Mouse (Mus musculus) left cerebral cortex, adult 9 months (tissue): Measurements from ENCODE around the gene Il17re.

Experiments used
- DNase-seq, 2 experiments: peaks; one replicate each; pipeline ENCODE4 v3.0.0; 2022; ENCODE audit warnings: low spot score in 2 of 2

Il17re gene

DNA sequence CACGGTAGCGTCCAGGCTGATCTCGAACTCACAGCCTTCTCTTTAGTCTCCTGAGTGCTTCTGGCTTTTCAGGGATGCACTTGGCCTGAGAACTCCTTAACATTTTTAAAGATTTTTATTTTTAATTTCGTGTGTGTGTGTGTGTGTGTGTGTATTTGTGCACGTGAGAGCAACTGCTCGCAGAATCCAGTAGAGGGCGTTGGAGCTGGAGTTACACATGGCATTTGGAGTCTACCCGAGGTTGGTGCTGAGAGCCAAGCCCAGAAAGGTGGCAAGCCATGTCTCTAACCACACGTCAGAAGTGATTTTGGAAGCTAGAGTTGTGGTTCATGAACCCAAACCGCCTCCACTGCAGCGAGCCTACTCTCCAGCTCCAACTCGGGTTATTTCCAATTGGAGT is 15.2 kb upstream of the Il17re start:
- no peak for DNase-seq

DNA sequence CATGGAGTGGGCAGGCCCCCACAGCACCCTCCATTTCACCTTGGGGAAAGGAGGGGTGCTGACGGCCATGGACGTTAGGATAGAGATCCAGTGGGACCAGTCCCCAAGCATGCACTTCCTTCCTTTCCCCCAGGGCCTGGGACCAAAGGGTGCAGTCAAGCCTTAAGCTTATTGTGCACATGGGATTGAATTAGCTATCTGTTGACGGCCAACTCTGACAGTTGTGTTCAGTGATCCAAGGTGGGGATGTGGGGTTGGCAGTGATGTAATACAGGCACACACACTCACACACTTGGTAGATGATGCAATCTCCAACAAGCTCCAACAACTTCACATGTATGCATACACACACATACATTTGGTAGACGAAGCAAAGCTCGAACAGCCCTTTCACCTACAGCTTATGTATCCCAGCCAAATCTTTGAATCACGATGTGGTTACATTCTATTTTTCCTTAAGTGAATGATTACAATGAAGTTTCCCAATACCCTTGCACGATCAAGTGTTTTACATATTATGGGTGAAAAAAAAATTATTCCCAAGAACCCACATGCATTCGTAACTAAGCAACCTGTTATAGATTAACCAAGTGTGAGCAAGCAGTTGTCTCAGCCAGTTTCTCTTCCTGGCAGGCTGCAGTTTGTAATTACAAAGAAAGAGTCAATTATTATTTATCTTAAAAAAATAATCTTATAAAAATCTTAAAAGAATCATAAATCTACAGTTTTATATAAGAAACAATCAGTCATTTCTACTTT is 13.9 kb upstream of the Il17re start:
- no peak for DNase-seq

DNA sequence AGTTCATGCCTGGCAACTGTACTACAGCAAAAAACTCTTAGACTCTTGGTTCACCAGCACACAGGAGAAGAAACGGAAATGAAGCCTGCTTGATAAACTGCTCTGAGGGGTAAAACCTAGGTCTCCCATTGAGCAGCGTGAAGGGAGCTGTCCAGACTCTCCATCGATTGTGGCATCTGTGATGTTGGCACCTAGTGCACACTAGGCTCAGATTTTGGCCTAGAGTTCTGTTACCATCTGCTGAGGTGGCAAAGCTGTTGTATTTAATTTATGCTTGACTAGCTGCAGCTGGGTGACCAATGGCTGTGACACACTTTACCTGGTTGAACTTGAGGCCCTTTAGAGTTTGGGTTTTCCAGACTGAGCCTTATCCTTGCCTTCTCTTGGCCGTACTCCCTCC is 10.6 kb upstream of the Il17re start:
- no peak for DNase-seq

DNA sequence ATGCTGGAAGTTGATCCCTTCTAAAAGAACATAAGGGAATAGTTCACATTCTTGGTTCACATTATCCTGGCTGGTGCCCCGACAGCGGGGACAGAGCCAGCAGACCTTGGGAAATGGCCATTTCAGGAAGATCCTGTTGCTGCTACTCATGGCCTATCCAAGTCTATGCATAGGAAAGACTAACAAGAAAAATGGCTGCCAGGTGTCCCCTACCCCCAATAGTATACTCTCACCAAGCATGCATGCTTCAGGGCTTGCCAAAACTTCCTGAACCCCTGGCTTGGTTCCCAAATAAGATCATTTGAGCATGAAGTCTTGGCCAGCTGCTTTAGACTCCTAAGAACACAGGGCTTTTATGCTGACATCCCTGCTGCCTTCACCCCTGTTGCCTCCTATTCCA is 6.4 kb upstream of the Il17re start:
- no peak for DNase-seq

DNA sequence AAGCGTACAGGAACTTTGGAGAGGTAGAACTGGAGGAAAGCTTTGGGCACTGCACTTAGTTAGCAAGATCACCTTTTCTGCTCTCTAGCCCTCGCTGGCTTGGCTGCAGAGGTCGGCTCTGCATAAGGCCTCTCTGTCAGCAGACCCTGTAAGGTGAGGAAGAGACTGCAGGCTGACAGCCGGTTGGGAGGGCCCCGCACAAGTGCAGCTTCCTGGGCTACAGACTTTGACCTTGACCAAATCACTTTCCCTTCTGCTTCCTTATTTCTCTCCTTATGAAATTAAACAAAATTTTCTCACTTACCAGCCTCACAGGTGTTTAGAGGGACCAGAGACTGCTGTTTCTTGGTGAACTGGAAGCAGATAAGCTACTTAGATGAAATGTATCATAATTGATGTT is 3.3 kb upstream of the Il17re start:
- DNase-seq, result no peak

DNA sequence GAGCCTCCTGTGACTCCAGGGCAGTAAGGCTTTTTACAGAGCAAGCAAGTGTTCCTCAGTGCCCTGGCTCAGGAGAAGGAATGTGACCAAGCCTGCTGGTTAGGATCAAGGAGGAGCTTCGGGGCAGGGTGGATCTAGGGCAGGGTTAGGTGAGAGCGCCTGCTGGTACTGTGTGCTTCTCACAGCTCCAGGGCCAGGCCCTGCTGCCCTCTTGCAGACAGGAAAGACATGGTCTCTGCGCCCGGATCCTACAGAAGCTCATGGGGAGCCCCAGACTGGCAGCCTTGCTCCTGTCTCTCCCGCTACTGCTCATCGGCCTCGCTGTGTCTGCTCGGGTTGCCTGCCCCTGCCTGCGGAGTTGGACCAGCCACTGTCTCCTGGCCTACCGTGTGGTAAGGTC is 351 bp downstream of the Il17re start:
- DNase-seq, result no peak

DNA sequence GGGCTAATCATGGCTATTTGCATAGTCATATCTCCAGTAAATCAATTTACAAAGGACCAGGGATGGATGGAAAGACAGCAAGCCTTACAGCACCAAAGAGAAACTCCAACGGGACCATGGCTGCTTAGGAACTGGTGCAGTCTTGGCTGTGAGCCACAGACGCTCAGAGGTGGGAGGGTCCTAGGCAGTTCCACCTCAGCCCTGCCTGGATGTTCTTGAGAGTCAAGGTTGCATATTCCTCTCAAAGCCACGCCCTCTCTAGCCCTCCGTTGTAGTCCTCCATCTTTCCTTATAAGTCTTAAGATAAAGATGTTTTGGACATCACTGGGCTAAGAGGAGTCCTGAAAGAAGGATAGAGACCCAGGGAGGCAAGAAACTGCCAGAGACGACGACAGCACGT is 5.8 kb downstream of the Il17re start:
- DNase-seq, result no peak

DNA sequence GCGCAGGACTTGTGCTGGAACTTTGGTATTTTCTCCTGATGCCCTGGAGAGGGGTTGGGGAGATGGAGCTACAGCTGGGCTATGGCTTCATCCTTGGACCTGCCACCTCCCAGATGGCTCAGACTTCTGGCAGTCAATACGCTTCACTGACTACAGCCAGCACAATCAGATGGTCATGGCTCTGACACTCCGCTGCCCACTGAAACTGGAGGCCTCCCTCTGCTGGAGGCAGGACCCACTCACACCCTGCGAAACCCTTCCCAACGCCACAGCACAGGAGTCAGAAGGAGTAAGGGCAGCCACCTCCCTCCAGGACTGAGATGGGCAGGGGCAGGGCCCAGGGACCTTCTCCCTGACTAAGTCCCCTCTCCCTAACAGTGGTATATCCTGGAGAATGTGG is 7.3 kb downstream of the Il17re start:
- DNase-seq, result no peak

DNA sequence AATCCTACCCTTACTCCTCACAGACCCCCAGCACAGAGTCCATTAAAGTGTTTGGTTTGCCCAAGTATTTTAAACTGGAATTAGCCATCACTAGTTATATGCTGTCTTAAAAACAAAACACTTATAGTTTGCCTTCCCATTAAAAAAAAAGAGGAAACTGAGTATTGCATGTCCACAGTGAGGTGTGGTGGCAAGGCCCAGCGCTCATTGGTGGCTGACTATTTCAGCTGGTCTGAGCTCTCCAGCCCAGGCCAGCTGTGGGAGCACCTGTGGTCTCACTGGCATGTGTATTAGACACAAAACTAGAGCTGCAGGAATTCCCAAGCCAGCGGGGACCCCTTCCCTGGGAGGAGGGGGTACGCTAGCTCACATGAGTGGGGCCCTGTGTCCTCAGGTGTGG is 10.2 kb downstream of the Il17re start:
- no peak for DNase-seq

DNA sequence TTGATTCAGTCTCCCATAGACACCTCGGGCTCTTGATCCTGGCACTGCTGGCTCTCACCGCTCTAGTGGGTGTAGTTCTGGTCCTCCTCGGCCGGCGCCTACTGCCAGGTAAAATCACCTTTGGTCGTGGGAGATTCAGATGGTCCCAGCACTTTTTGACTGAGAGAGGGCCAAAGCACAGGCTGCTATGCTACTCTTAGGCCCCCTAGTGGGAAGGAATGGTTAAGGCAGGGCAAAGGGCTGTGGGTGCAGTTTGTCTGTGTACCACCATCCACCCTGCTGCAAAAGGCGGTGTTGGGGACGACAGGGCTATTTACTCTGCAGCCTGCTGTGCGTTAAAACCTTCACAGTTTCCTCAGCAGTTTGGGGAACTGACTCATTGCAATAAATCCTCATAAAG is 10.7 kb downstream of the Il17re start:
- DNase-seq, result peak in 1 of 2 experiments; percentile 77

DNA sequence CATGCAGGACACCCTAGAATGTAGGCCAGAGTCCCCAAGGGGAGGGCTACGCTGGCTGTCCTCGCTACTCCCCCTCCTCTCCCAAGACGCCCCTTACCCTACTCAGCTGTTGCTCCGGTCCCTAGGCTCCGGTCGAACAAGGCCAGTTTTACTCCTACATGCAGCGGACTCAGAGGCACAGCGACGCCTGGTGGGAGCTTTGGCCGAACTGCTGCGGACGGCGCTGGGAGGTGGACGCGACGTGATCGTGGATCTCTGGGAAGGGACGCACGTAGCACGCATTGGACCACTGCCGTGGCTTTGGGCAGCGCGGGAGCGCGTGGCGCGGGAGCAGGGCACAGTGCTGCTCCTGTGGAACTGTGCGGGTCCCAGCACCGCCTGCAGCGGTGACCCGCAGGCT is 11.1 kb downstream of the Il17re start:
- peak in 1 of 2 experiments; percentile 75 for DNase-seq

DNA sequence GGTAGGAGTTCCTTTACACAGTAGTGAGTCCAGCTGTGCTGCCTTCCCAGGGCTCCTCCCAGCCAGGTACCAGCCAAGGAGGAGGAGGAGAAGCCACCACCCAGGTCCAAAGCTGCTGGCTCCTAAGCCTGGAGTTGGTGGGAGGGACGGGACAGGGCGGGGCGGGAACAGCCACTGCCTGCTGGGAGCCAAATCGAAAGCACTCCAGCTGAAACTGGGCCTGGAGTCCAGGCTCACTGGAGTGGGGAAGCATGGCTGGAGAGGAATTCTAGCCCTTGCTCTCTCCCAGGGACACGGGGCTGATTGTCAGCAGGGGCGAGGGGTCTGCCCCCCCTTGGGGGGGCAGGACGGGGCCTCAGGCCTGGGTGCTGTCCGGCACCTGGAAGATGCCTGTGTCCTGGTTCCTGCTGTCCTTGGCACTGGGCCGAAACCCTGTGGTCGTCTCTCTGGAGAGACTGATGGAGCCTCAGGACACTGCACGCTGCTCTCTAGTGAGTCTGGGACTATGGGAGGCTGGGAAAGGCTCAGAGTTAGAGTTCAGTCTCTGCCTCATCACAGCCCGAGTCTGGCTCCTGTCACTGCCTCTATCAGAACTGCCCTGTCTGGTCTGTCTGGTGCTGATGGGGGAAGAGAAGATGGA is 13.1 kb downstream of the Il17re start, which contains the start of gene Il17rc:
TSS of gene Il17rc (plus strand) at position 131 of the 640 bp plus-strand sequence.
- DNase-seq, result no peak

DNA sequence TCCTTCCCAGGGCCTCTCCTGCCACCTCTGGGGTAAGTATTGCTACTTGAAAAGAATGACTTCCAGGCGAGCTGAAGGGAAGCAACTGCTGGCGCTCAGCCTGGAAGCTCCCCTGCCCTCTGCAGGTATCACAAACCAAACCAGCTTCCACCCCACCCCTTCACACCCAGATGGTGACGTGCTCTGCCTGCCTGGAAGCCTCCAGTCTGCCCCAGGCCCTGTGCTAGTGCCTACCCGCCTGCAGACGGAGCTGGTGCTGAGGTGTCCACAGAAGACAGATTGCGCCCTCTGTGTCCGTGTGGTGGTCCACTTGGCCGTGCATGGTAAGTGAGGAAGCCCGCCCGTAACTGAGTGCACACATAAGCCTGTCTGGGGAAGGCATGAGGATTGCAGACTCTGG is 13.8 kb downstream of the Il17re start:
- DNase-seq, result no peak

DNA sequence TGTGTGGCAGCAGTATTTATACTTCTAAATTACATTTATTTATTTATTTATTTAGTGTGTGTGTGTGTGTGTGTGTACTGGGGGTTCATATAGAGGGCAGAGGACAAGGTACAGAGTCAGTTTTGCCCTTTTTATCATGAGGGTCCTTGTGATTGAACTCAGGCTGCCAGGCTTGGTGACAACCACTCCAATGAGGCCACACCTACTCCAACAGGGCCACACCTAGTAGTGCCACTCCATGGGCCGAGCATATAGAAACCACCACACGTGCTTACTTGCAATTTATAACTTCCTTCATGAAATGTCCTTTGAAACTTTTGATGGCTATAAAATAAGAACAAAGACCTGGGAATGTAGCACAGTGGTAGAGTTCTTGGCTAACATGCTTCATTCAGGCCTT is 15.0 kb downstream of the Il17re start:
- DNase-seq, result no peak

DNA sequence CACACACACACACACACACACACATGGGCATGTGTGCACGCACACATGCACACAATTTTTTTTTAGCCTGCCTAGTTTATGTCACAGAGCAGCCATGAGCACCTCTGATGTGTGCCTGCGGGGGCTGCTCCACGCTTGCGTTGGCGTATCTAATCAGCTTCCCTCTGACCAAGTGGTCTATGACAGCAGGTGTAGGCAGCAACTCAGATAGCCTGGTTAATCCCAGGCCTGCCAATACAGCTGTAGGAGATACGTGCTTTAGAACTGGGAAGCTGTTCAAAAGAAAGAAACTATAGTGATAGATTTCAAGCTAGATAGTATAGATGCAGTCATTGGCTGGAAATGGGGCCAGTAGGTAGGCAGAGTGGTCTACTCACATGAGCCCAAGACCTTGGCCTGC is 15.4 kb downstream of the Il17re start:
- no peak for DNase-seq

DNA sequence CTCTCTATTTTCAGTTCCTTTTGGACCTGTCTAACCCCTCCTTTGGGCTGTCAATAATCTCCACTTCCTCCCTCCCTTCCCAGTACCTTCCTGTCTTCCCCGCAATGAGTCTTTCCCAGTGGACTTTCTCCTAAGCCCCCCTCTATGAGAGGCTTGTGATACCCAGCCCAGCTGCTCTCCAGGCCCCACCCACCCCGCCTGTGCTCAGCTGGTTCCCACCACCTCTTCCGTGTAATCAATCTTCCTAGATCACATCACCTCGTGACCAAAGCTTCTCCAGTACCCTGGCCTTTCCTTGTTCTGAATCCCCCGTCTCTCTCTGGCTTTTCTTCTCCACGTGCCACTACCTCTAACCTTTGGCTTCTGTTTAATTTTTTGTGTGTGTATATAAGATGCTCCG is 19.1 kb downstream of the Il17re start:
- DNase-seq, result no peak

DNA sequence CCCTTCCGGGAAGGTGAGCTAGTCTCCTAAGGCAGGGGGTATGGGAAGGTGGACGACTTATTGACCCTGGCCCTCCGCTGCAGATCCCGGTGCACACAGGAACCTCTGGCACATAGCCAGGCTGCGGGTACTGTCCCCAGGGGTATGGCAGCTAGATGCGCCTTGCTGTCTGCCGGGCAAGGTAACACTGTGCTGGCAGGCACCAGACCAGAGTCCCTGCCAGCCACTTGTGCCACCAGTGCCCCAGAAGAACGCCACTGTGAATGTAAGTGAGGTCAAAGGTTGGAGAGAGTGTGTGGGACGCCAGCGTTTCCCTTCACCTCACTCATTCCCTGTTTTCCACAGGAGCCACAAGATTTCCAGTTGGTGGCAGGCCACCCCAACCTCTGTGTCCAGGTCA is 20.6 kb downstream of the Il17re start:
- DNase-seq, result no peak

DNA sequence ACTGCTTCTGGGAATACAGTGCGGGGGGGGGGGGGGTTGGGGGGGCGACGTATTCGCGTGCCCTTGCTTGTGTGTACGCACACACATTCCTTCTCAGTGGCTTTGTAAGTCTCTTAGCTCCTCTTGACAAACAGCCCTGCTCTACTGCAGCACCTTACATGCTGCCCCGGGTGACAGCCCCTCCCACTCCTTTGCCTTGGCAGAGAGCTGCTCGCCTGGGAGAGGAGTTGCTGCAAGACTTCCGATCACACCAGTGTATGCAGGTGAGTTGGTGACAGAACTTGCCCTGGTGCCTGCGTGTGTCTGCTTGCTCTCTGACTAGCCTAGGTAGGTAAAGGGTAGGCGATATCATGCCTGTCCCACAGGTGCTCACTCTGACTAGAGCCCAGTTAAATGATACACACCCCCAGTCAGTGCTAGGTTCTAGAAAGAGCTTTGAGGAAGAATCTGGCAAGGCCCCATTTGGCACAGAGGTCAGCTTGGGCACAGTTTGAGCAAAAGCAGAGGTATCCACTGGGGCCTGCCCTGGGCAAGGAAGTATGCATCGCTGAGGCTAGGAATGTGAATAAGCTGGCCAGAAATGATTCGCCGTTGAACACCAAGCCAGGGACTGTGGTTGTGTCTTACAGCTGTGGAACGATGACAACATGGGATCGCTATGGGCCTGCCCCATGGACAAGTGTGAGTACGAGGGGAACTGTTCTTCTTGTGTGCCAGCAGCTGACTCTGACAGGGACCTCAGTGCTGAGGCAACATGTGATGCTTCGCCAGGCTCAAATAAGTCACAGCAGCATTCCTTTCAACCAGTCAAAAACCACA is 22.5 kb downstream of the Il17re start:
- no peak for DNase-seq

DNA sequence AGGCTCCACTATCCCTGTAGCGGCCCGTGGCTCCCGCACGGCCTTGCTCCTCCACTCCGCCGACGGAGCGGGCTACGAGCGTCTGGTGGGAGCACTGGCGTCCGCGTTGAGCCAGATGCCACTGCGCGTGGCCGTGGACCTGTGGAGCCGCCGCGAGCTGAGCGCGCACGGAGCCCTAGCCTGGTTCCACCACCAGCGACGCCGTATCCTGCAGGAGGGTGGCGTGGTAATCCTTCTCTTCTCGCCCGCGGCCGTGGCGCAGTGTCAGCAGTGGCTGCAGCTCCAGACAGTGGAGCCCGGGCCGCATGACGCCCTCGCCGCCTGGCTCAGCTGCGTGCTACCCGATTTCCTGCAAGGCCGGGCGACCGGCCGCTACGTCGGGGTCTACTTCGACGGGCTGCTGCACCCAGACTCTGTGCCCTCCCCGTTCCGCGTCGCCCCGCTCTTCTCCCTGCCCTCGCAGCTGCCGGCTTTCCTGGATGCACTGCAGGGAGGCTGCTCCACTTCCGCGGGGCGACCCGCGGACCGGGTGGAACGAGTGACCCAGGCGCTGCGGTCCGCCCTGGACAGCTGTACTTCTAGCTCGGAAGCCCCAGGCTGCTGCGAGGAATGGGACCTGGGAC is 24.3 kb downstream of the Il17re start:
- peak in 1 of 2 experiments; percentile 56 for DNase-seq

DNA sequence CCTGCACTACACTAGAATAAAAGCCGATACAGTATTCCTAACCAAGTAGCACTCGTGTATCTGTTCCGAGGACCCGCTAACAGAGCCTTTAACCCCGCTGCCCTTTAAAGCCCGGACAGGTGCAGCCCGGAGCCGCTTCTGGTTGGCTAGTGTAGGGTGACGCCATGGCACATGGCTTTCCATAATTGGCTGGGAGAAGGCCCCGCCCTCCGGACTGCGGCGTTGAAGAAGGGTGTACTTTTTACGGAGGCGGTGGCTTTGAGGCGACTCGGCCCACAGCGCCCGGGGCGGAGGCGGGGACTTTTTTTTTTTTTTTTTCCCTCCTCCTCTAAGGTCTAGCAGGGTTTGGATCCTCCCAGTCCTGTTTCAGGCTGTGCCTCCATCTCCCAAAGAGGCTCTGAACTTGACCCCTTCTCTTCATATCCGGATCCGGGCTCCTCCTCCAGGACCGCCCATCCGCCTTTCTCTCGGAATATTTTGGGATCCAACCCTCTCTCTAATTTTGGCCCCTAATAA is 24.9 kb downstream of the Il17re start, which contains the start of gene Creld1:
TSS of gene Creld1 (plus strand) at position 198 of the 516 bp plus-strand sequence.
- peak; percentile 84 to 95 for DNase-seq

DNA sequence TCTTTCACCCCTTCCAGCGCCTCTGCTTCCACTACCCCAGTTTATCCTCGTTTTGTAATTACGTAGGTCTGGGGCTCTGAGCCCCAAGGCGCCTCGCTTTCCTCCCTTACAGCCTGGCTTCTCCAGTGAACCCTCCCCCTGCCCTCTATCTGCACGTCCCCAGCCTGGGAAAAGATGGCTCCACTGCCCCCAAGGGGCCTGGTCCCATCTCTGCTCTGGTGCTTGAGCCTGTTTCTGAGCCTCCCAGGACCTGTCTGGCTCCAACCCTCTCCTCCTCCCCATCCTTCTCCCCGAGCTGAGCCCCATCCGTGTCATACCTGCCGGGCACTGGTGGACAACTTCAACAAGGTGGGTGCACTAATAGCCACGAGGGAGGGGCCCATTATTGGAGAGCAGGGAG is 25.4 kb downstream of the Il17re start:
- DNase-seq, result no peak

DNA sequence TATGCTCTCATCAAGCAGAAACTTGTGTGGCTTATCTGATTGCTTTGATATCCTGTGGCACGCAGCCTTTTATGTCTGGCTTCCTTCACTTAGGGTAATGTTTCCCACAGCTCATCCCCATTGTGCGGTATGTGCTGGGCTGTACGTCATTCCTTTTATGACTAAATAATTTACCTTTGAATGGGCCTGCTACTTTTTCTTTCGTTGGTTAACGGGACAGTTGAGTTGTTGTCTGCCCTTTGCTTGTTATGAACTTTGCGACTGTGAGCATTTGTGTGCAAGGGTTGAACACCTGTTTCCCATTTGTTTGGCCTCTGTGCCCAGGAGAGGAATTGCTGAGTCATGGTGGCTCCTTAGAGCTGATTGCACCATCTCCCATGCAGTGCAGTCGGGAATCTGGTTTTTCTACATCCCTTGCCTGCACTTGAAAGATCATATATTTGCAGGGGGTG is 28.9 kb downstream of the Il17re start:
- DNase-seq, result no peak
